ENCODE assay signal across 28 mouse cellular contexts in genomic region chr1:166122114-166122513, GRCm38 (mm10). TPM values are rescaled to one million over a fixed set of nuclear protein-coding genes. Genes with fewer than 3 reads are reported as not detected.
A peak's percentile ranks its signal among the peaks of the same experiment; 100 is the strongest.
DNase-seq lines count a peak whose midpoint lies in the region; ATAC-seq and TF ChIP-seq lines count a peak whose summit lies in the region.
"Had no signal": no experiment of that assay in that cellular context is flagged by ENCODE, and none has a peak within 500 bp of the region (broad histone marks: within the 10 kb centered on the region; RNA-seq: fewer than 3 reads in every experiment).

No protein-coding gene starts in this region.

- TF ChIP-seq EP300 in lung, postnatal 0 days (IDR thresholded peaks at IDR 0.05): no peak
- TF ChIP-seq EP300 in stomach, postnatal 0 days (optimal IDR thresholded peaks at IDR 0.05): no peak

- no peaks in the 10 kb centered on the region for H3K27me3 ChIP-seq in lung, embryonic 14.5 days (ENCODE audit: insufficient read depth, low read length)
- no peaks in the 10 kb centered on the region for H3K27me3 ChIP-seq in lung, postnatal 0 days (replicated peaks; ENCODE audit: insufficient read depth, low read length)
- no peaks in the 10 kb centered on the region for H3K27me3 ChIP-seq in stomach, embryonic 16.5 days (ENCODE audit: control insufficient read depth, insufficient read depth, low read length)
- H3K27me3 ChIP-seq in stomach, postnatal 0 days (ENCODE audit: control insufficient read depth, insufficient read depth, low read length): no peaks in the 10 kb centered on the region
- H3K27me3 ChIP-seq: CH12.LX; embryonic facial prominence, embryonic 12.5 days; forebrain, embryonic 13.5 days; hindbrain, embryonic 13.5 days; Patski had no signal

- no peak overlapping the region for H3K4me2 ChIP-seq in lung, embryonic 14.5 days
- H3K4me2 ChIP-seq in lung, postnatal 0 days (replicated peaks; ENCODE audit: low read depth, low read length): no peak overlapping the region
- H3K4me2 ChIP-seq in stomach, embryonic 16.5 days (ENCODE audit: low read depth, low read length): no peak overlapping the region
- H3K4me2 ChIP-seq in stomach, postnatal 0 days (replicated peaks; ENCODE audit: low read depth): no peak overlapping the region
- H3K4me2 ChIP-seq: embryonic facial prominence, embryonic 12.5 days; forebrain, embryonic 13.5 days; hindbrain, embryonic 13.5 days had no signal

- peak; percentile 73; the same call in 1 of the 2 replicates for ATAC-seq in lung, embryonic 14.5 days (ENCODE audit: insufficient read depth)
- no peak for ATAC-seq in lung, postnatal 0 days
- ATAC-seq in stomach, embryonic 16.5 days (ENCODE audit: insufficient read depth, low FRiP score): peak; percentile 71; the same call in 1 of the 2 replicates
- no peak; the same call in 1 of the 2 replicates for ATAC-seq in stomach, postnatal 0 days (ENCODE audit: low FRiP score, low TSS enrichment)
- ATAC-seq in frontal cortex, adult (ENCODE audit: low TSS enrichment): no peak
- ATAC-seq: activated CD4-positive, CD25-positive, alpha-beta regulatory T cell, adult 4 months; forebrain, embryonic 13.5 days; forebrain, postnatal 0 days; hindbrain, postnatal 0 days; Patski had no signal

- WGBS in lung, embryonic 14.5 days: 33% methylated on average over 7 of the region's 7 CpGs
- WGBS in lung, postnatal 0 days: 38% methylated on average over 7 of the region's 7 CpGs
- WGBS in stomach, embryonic 16.5 days: 45% methylated on average over 7 of the region's 7 CpGs
- 47% methylated on average over 7 of the region's 7 CpGs for WGBS in stomach, postnatal 0 days

- H3K4me1 ChIP-seq in lung, embryonic 14.5 days (ENCODE audit: insufficient read depth): no peaks in the 10 kb centered on the region
- 0 out of 2 replicates have a peak, but pooled peaks cover 5% of the 10 kb centered on the region for H3K4me1 ChIP-seq in lung, postnatal 0 days (ENCODE audit: insufficient read depth, low read depth, low read length)
- peaks cover 2% of the 10 kb centered on the region; the same call in 1 of the 2 replicates for H3K4me1 ChIP-seq in stomach, embryonic 16.5 days (ENCODE audit: control insufficient read depth, insufficient read depth, low read length)
- no peaks in the 10 kb centered on the region for H3K4me1 ChIP-seq in stomach, postnatal 0 days (replicated peaks; ENCODE audit: control insufficient read depth, insufficient read depth)
- H3K4me1 ChIP-seq: forebrain, embryonic 13.5 days had no signal

- no peaks in the 10 kb centered on the region for H3K36me3 ChIP-seq in lung, embryonic 14.5 days (ENCODE audit: insufficient read depth)
- H3K36me3 ChIP-seq in lung, postnatal 0 days (ENCODE audit: insufficient read depth, low read length): no peaks in the 10 kb centered on the region
- no peaks in the 10 kb centered on the region for H3K36me3 ChIP-seq in stomach, embryonic 16.5 days (ENCODE audit: control insufficient read depth, insufficient read depth, low read length)
- H3K36me3 ChIP-seq in stomach, postnatal 0 days (ENCODE audit: control insufficient read depth, insufficient read depth, low read length): no peaks in the 10 kb centered on the region
- H3K36me3 ChIP-seq: embryonic facial prominence, embryonic 12.5 days; G1E; hindbrain, embryonic 13.5 days had no signal

- no peaks in the 10 kb centered on the region for H3K9me3 ChIP-seq in lung, embryonic 14.5 days (ENCODE audit: low read depth, low read length)
- H3K9me3 ChIP-seq in lung, postnatal 0 days (ENCODE audit: low read length): no peaks in the 10 kb centered on the region
- peaks cover 2% of the 10 kb centered on the region; the same call in 1 of the 2 replicates for H3K9me3 ChIP-seq in stomach, embryonic 16.5 days (replicated peaks; ENCODE audit: control insufficient read depth, low read length)
- no peaks in the 10 kb centered on the region for H3K9me3 ChIP-seq in stomach, postnatal 0 days (ENCODE audit: control insufficient read depth, low read length)
- H3K9me3 ChIP-seq: embryonic facial prominence, embryonic 12.5 days; forebrain, embryonic 13.5 days; G1E; hindbrain, embryonic 13.5 days had no signal

- peak; percentile 39 for DNase-seq in heart, adult 11 months
- DNase-seq in heart, adult 8-10 months (ENCODE audit: low spot score): no peak
- peak; percentile 54 for DNase-seq in lung, embryonic 14.5 days
- no peak for DNase-seq in lung, postnatal 0 days (ENCODE audit: low spot score)
- DNase-seq in stomach, postnatal 0 days (ENCODE audit: low spot score): no peak
- DNase-seq in frontal cortex, postnatal 14 days (ENCODE audit: low spot score in 2 of 2): no peak
- DNase-seq: adrenal gland, postnatal 14 days; cerebellum, adult 11-12 months; cerebellum, adult 9-10 months; cerebellum, postnatal 25 days; forebrain, postnatal 0 days; gastrocnemius, postnatal 36 days; heart, adult 18-20 months; heart, postnatal 14 days had no signal

- H3K9ac ChIP-seq in lung, embryonic 14.5 days: no peak overlapping the region
- no peak overlapping the region for H3K9ac ChIP-seq in lung, postnatal 0 days (replicated peaks; ENCODE audit: low read depth)
- no peak overlapping the region for H3K9ac ChIP-seq in stomach, embryonic 16.5 days (ENCODE audit: low read length)
- H3K9ac ChIP-seq in stomach, postnatal 0 days (ENCODE audit: low read length): no peak overlapping the region
- H3K9ac ChIP-seq: embryonic facial prominence, embryonic 12.5 days; forebrain, embryonic 13.5 days; forebrain, postnatal 0 days; hindbrain, embryonic 13.5 days had no signal

- no peak overlapping the region for H3K4me3 ChIP-seq in lung, embryonic 14.5 days (ENCODE audit: low read depth, low read length)
- H3K4me3 ChIP-seq in lung, postnatal 0 days (ENCODE audit: low read depth, low read length): no peak overlapping the region
- no peak overlapping the region for H3K4me3 ChIP-seq in stomach, embryonic 16.5 days (replicated peaks; ENCODE audit: low read length)
- no peak overlapping the region for H3K4me3 ChIP-seq in stomach, postnatal 0 days (ENCODE audit: low read depth, low read length)
- H3K4me3 ChIP-seq: embryonic facial prominence, embryonic 12.5 days; forebrain, embryonic 13.5 days; hindbrain, embryonic 13.5 days had no signal

- no peak for TF ChIP-seq CTCF in lung, embryonic 14.5 days (IDR thresholded peaks at IDR 0.05; ENCODE audit: low read depth)
- no peak for TF ChIP-seq CTCF in lung, postnatal 0 days (IDR thresholded peaks at IDR 0.05)
- TF ChIP-seq CTCF in stomach, postnatal 0 days (IDR thresholded peaks at IDR 0.05; ENCODE audit: low read depth): no peak

- H3K27ac ChIP-seq in lung, embryonic 14.5 days (ENCODE audit: low read depth): no peak overlapping the region
- no peak overlapping the region for H3K27ac ChIP-seq in lung, postnatal 0 days (ENCODE audit: low read length)
- H3K27ac ChIP-seq in stomach, embryonic 16.5 days (ENCODE audit: low read length): no peak overlapping the region
- no peak overlapping the region for H3K27ac ChIP-seq in stomach, postnatal 0 days (replicated peaks)
- H3K27ac ChIP-seq: embryonic facial prominence, embryonic 12.5 days; forebrain, embryonic 13.5 days; hindbrain, embryonic 13.5 days; hindbrain, postnatal 0 days had no signal

RNA-seq across cellular contexts. Expression of gene Dusp27, which starts 5.6 kb away (rescaled TPM):
- total RNA-seq in heart, adult 8-10 months (2022): 10 to 100 TPM; 36.3 to 55.0 (median 43.5) TPM
- polyA plus RNA-seq in lung, embryonic 14.5 days (2014; fragmentation: Nextera tagmentation; extraction: Ambion mirVana): 2.5 and 3.1 TPM in 2 replicates
- 0.75 and 0.86 TPM in 2 replicates for polyA plus RNA-seq in lung, postnatal 0 days (2015; fragmentation: Nextera tagmentation; extraction: Ambion mirVana)
- polyA plus RNA-seq in stomach, embryonic 16.5 days (2015; fragmentation: Nextera tagmentation; extraction: Ambion mirVana): 2.5 and 6.1 TPM in 2 replicates
- polyA plus RNA-seq in stomach, postnatal 0 days (2015; fragmentation: Nextera tagmentation; extraction: Ambion mirVana): 0.50 and 0.57 TPM in 2 replicates
- total RNA-seq: adrenal gland, adult 18-20 months; CH12.LX; hematopoietic stem cell, adult 5-6 weeks had no signal
- polyA plus RNA-seq: activated CD4-positive, CD25-positive, alpha-beta regulatory T cell, adult 4 months; G1E; Patski had no signal

RNA-seq across cellular contexts. Expression of gene Gpa33, which starts 7.9 kb away (rescaled TPM):
- not detected for total RNA-seq in heart, adult 8-10 months (2022)
- polyA plus RNA-seq in lung, embryonic 14.5 days (2014; fragmentation: Nextera tagmentation; extraction: Ambion mirVana): 0.11 TPM in 1 of 2 replicates, not detected in the other
- polyA plus RNA-seq in lung, postnatal 0 days (2015; fragmentation: Nextera tagmentation; extraction: Ambion mirVana): 0.12 TPM in 1 of 2 replicates, not detected in the other
- 11.9 and 14.2 TPM in 2 replicates for polyA plus RNA-seq in stomach, embryonic 16.5 days (2015; fragmentation: Nextera tagmentation; extraction: Ambion mirVana)
- polyA plus RNA-seq in stomach, postnatal 0 days (2015; fragmentation: Nextera tagmentation; extraction: Ambion mirVana): 34.3 and 35.6 TPM in 2 replicates
- total RNA-seq: adrenal gland, postnatal 14 days; gastrocnemius, adult 8-10 months; gastrocnemius, postnatal 36 days; heart, adult 18-20 months; heart, postnatal 14 days; hematopoietic stem cell, adult 5-6 weeks; hindbrain, postnatal 0 days had no signal
- polyA plus RNA-seq: activated CD4-positive, CD25-positive, alpha-beta regulatory T cell, adult 4 months; cortical plate, adult 2 months; forebrain, embryonic 13.5 days; G1E; Patski had no signal

Comparison
In these comparisons a context has a peak if more than half of its experiments do, and no peak if none do; other contexts are left out.
1. DNase-seq: peak in heart, adult 11 months (single experiment) and lung, embryonic 14.5 days (single experiment); none in heart, adult 8-10 months (single experiment), lung, postnatal 0 days (single experiment), stomach, postnatal 0 days (single experiment) and frontal cortex, postnatal 14 days (0 of 2).
2. ATAC-seq: peak in lung, embryonic 14.5 days (single experiment) and stomach, embryonic 16.5 days (single experiment); none in lung, postnatal 0 days (single experiment), stomach, postnatal 0 days (single experiment) and frontal cortex, adult (single experiment).
3. RNA of gene Gpa33, which starts 7.9 kb away (polyA plus RNA-seq): 34.3 to 35.6 TPM in stomach, postnatal 0 days and 11.9 to 14.2 TPM in stomach, embryonic 16.5 days; 0.12 TPM in lung, postnatal 0 days and 0.11 TPM in lung, embryonic 14.5 days; every median in the first group is over 10 times any median in the second.